Mouse (Mus musculus): ENCODE data around the gene Catsper3.

DNA sequence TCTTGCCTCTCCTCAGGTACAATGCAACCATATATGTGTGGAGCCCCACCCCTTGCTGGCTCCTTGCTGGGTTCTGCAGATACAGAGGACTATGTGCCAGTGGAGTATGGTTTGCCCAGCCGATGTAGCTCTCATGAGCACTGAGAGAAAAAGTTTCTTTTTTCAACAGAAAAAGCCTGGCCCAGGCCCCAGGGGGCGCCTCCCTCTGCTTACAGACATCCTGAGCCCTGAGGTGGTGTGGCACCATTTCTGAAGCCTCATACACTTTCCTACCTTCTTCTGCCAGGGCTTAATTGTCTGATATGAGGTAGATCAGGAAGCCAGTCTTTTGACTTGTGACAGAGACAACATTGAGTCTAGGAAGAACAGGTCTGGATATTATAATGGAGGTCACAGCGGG is 67.8 kb downstream of the Catsper3 start:
- TF ChIP-seq GATA1 (IDR thresholded peaks at IDR 0.05; ENCODE audit: low read length) (no peak), TAL1 (IDR thresholded peaks at IDR 0.05; ENCODE audit: low read length) (no peak)
